ENCODE assay signal across 8 mouse cellular contexts in the genomic region with DNA sequence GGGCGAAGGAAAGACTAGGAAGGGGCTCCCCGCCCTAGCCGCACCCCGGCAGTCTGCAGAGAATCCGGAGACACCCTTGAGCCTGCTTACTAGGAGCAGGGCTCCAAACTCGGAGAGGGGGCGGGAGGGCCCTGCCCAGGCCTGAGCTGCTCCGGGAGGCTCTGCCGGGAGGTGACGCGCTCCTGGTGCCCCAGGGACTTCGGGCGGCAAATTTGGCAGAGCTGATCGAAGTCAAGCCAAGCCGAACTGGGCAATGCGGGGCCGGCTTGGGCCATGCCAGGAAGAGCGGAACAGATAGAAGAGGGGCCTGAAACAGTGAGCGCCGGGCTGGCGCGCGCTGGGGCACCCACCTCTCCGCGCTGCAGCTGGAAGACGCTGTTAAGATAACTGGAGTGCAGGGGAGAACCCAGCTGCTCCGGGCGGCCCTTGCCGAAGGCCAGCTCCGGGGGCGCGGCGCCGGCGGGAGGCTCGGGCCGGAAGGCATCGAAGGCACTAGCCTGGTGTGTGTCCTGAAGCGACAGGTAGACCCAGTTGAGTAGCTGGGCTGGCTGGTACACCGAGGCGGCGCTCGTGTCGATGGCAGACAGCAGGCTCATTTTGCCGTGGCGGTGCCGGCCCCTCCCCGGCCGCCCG. TPM values are rescaled to one million over a fixed set of nuclear protein-coding genes. Genes with fewer than 3 reads are reported as not detected.
DNase-seq lines count a peak whose midpoint lies in the region; ATAC-seq and TF ChIP-seq lines count a peak whose summit lies in the region.

No protein-coding gene starts in this region.

- H3K9me3 ChIP-seq in intestine, embryonic 16.5 days (ENCODE audit: control insufficient read depth, low read length): no peaks in the 10 kb centered on the region
- no peaks in the 10 kb centered on the region for H3K9me3 ChIP-seq in lung, embryonic 16.5 days (ENCODE audit: control insufficient read depth, low read length)

- TF ChIP-seq POLR2A in small intestine, adult 2 months (IDR thresholded peaks at IDR 0.05; ENCODE audit: low read depth, low read length): no peak

- TF ChIP-seq CTCF in small intestine, adult 2 months (IDR thresholded peaks at IDR 0.05; ENCODE audit: extremely low read depth, insufficient read length, insufficient replicate concordance, low read depth, low read length): no peak

- peak overlapping the region; percentile 84 for H3K27ac ChIP-seq in brown adipose tissue, adult 24 weeks (replicated peaks; ENCODE audit: low read depth, low read length)
- H3K27ac ChIP-seq in intestine, embryonic 16.5 days (ENCODE audit: low read length): peak overlapping the region; percentile 89
- H3K27ac ChIP-seq in lung, embryonic 16.5 days (ENCODE audit: low read length): peak overlapping the region; percentile 85
- H3K27ac ChIP-seq in small intestine, adult 2 months (ENCODE audit: insufficient read depth, low read depth, low read length): peak overlapping the region; percentile 62

- no peaks in the 10 kb centered on the region for H3K36me3 ChIP-seq in intestine, embryonic 16.5 days (ENCODE audit: control insufficient read depth, insufficient read depth, low read length)
- no peaks in the 10 kb centered on the region for H3K36me3 ChIP-seq in lung, embryonic 16.5 days (ENCODE audit: control insufficient read depth, insufficient read depth, low read length)
- no peaks in the 10 kb centered on the region for H3K36me3 ChIP-seq in small intestine, adult 2 months (ENCODE audit: control insufficient read depth, insufficient read depth, low read length)

- peaks cover 14% of the 10 kb centered on the region for H3K4me1 ChIP-seq in brown adipose tissue, adult 24 weeks (ENCODE audit: control insufficient read depth, insufficient read depth, insufficient read length, low read length)
- peaks cover 29% of the 10 kb centered on the region for H3K4me1 ChIP-seq in intestine, embryonic 16.5 days (ENCODE audit: control insufficient read depth, insufficient read depth, low read length)
- H3K4me1 ChIP-seq in lung, embryonic 16.5 days (replicated peaks; ENCODE audit: control insufficient read depth, insufficient read depth, low read length): peaks cover 23% of the 10 kb centered on the region
- H3K4me1 ChIP-seq in small intestine, adult 2 months (ENCODE audit: control insufficient read depth, insufficient read depth, insufficient read length, low read length): peaks cover 6% of the 10 kb centered on the region; the same call in 1 of the 2 replicates

- peak overlapping the region; percentile 86 for H3K9ac ChIP-seq in intestine, embryonic 16.5 days (ENCODE audit: low read depth, low read length)
- H3K9ac ChIP-seq in lung, embryonic 16.5 days (ENCODE audit: low read length): peak overlapping the region; percentile 90

- H3K4me3 ChIP-seq in brown adipose tissue, adult 24 weeks (ENCODE audit: insufficient read depth, low read depth, low read length): peak overlapping the region; percentile 99
- H3K4me3 ChIP-seq in intestine, embryonic 16.5 days (ENCODE audit: low read length): peak overlapping the region; percentile 80
- peak overlapping the region; percentile 82 for H3K4me3 ChIP-seq in lung, embryonic 16.5 days (ENCODE audit: low read length)
- peak overlapping the region; percentile 81 for H3K4me3 ChIP-seq in small intestine, adult 2 months (ENCODE audit: low read depth, low read length)

- ATAC-seq in intestine, embryonic 16.5 days: peak; percentile 55
- peak; percentile 36 for ATAC-seq in lung, embryonic 16.5 days (ENCODE audit: low read depth)
- no peak for ATAC-seq in erythroid progenitor cell, adult 5-6 weeks (replicated peaks; ENCODE audit: low FRiP score, poor library complexity, severe bottlenecking)

- peak; percentile 54 for DNase-seq in urinary bladder, adult 2 months (ENCODE audit: low spot score)
- DNase-seq in urinary bladder, postnatal 10 days (ENCODE audit: low spot score): no peak
- DNase-seq in gastrocnemius, postnatal 4 days (ENCODE audit: low spot score in 2 of 2): peak; percentile 49 to 70

- H3K4me2 ChIP-seq in intestine, embryonic 16.5 days (ENCODE audit: low read depth, low read length): peak overlapping the region; percentile 94
- H3K4me2 ChIP-seq in lung, embryonic 16.5 days (ENCODE audit: low read depth, low read length): peak overlapping the region; percentile 84

- under 1% methylated on average over 50 of the region's 50 CpGs for WGBS in intestine, embryonic 16.5 days
- under 1% methylated on average over 39 of the region's 50 CpGs for WGBS in lung, embryonic 16.5 days
- WGBS in small intestine, adult 2 months: 1% methylated on average over 50 of the region's 50 CpGs

- H3K27me3 ChIP-seq in intestine, embryonic 16.5 days (replicated peaks; ENCODE audit: control insufficient read depth, insufficient read depth, low read length): no peaks in the 10 kb centered on the region
- no peaks in the 10 kb centered on the region for H3K27me3 ChIP-seq in lung, embryonic 16.5 days (ENCODE audit: control insufficient read depth, insufficient read depth, low read depth, low read length)
- H3K27me3 ChIP-seq in small intestine, adult 2 months (ENCODE audit: control insufficient read depth, insufficient read depth, low read length): peaks cover 10% of the 10 kb centered on the region; the same call in 1 of the 2 replicates

RNA-seq across cellular contexts. Expression of a gene that starts 0.5 kb away (rescaled TPM):
- 62.1 and 79.7 TPM in 2 replicates for polyA plus RNA-seq in urinary bladder, adult 2 months (2012; rRNA removed)
- polyA plus RNA-seq in brown adipose tissue, adult 24 weeks (2012; ENCODE audit: insufficient read depth, insufficient read length, missing spikeins): 29.0 and 42.1 TPM in 2 replicates
- 10 to 100 TPM; 90.0 to 97.4 TPM for total RNA-seq in gastrocnemius, postnatal 4 days (2021)
- polyA plus RNA-seq in intestine, embryonic 16.5 days (2015; fragmentation: Nextera tagmentation; extraction: Ambion mirVana): 9.1 and 10.0 TPM in 2 replicates
- polyA plus RNA-seq in lung, embryonic 16.5 days (2015; fragmentation: Nextera tagmentation; extraction: Ambion mirVana): 12.8 and 14.6 TPM in 2 replicates
- polyA plus RNA-seq in small intestine, adult 2 months (2012; rRNA removed): 9.0 and 10.1 TPM in 2 replicates
- 2.5 and 2.9 TPM in 2 replicates for total RNA-seq in erythroid progenitor cell, adult 5-6 weeks (2015; ENCODE audit: low replicate concordance)
- 0.61 and 1.3 TPM in 2 replicates for total RNA-seq in erythroid progenitor cell, adult 5-6 weeks (2017; ENCODE audit: low replicate concordance)
